Mouse (Mus musculus): ENCODE results near the gene Ppm1n.

Ppm1n gene

GRCm38 (mm10) chr7:19243858-19244257, 36.0 kb downstream of the Ppm1n start:
- peak; percentile 46 for DNase-seq

GRCm38 (mm10) chr7:19242005-19242404, 37.9 kb downstream of the Ppm1n start:
- no peak for DNase-seq

GRCm38 (mm10) chr7:19240905-19241463, 38.9 kb downstream of the Ppm1n start:
- DNase-seq = peak; percentile 51

GRCm38 (mm10) chr7:19239986-19240385, 39.9 kb downstream of the Ppm1n start:
- DNase-seq = no peak

GRCm38 (mm10) chr7:19239423-19239822, 40.4 kb downstream of the Ppm1n start:
- peak; percentile 90 for DNase-seq

GRCm38 (mm10) chr7:19238344-19238743, 41.5 kb downstream of the Ppm1n start:
- DNase-seq = no peak

- no peak for DNase-seq
Measured at GRCm38 (mm10) chr7:19236411-19236810, 43.5 kb downstream of the Ppm1n start.

- no peak for DNase-seq
Measured at GRCm38 (mm10) chr7:19235092-19235671, 44.7 kb downstream of the Ppm1n start.

GRCm38 (mm10) chr7:19234652-19235051, 45.2 kb downstream of the Ppm1n start:
- no peak for DNase-seq

GRCm38 (mm10) chr7:19231849-19232248, 48.0 kb downstream of the Ppm1n start:
- DNase-seq = no peak

- DNase-seq = no peak
Measured at GRCm38 (mm10) chr7:19230899-19231298, 49.0 kb downstream of the Ppm1n start.

- DNase-seq = no peak
Measured at GRCm38 (mm10) chr7:19230041-19230580, 49.8 kb downstream of the Ppm1n start.

GRCm38 (mm10) chr7:19229404-19229803, 50.5 kb downstream of the Ppm1n start:
- no peak for DNase-seq

- no peak for DNase-seq
Measured at GRCm38 (mm10) chr7:19228793-19229148, 51.1 kb downstream of the Ppm1n start.

GRCm38 (mm10) chr7:19227883-19228792, 51.7 kb downstream of the Ppm1n start, which contains the start of gene Opa3:
Gene Opa3, plus strand, starts transcription at chr7:19228334.
- DNase-seq = peak; percentile 100

GRCm38 (mm10) chr7:19226817-19227797, 52.8 kb downstream of the Ppm1n start:
- DNase-seq = peak; percentile 45
